Mouse (Mus musculus): ENCODE results near the gene Sgms1. TPM values are rescaled to one million over a fixed set of nuclear protein-coding genes. Genes with fewer than 3 reads are reported as not detected.
"Not testable (repeated sequence)": the region's sequence is repeated elsewhere in the genome, so short reads cannot be mapped to it uniquely, and the experiment has no call there.

The Sgms1 gene
- polyA plus RNA-seq, 1 experiment: 40.7 TPM

- no peak for TF ChIP-seq POLR2A (IDR thresholded peaks at IDR 0.05; ENCODE audit: low read depth, low read length)
- TF ChIP-seq CTCF (conservative IDR thresholded peaks at IDR 0.05; ENCODE audit: insufficient read depth, insufficient read length, low read depth, low read length): no peak
- DNase-seq: no peak
- Histone ChIP-seq H3K27ac (ENCODE audit: insufficient read depth, low read depth, low read length) (no peak overlapping the region), H3K4me3 (ENCODE audit: insufficient read depth, low read depth, low read length) (no peak overlapping the region), H3K27me3 (replicated peaks; ENCODE audit: control insufficient read depth, insufficient read depth, low read length) (no peaks in the 10 kb centered on the region), H3K4me1 (ENCODE audit: control insufficient read depth, insufficient read depth, low read length) (no peaks in the 10 kb centered on the region), H3K36me3 (ENCODE audit: control insufficient read depth, insufficient read depth, low read length) (0 out of 2 replicates have a peak, but pooled peaks cover 3% of the 10 kb centered on the region)
- 90% methylated on average over 6 of the region's 6 CpGs for WGBS
These were observed 247.1 kb downstream of the Sgms1 start for GRCm38 (mm10) chr19:32142383-32142782.

- no peak for DNase-seq
- Histone ChIP-seq H3K27ac (ENCODE audit: insufficient read depth, low read depth, low read length) (no peak overlapping the region), H3K36me3 (ENCODE audit: control insufficient read depth, insufficient read depth, low read length) (0 out of 2 replicates have a peak, but pooled peaks cover 3% of the 10 kb centered on the region), H3K4me1 (ENCODE audit: control insufficient read depth, insufficient read depth, low read length) (no peaks in the 10 kb centered on the region), H3K27me3 (replicated peaks; ENCODE audit: control insufficient read depth, insufficient read depth, low read length) (no peaks in the 10 kb centered on the region), H3K4me3 (ENCODE audit: insufficient read depth, low read depth, low read length) (no peak overlapping the region)
- no peak for TF ChIP-seq CTCF (conservative IDR thresholded peaks at IDR 0.05; ENCODE audit: insufficient read depth, insufficient read length, low read depth, low read length)
- no peak for TF ChIP-seq POLR2A (IDR thresholded peaks at IDR 0.05; ENCODE audit: low read depth, low read length)
- WGBS: 78% methylated on average over 14 of the region's 14 CpGs
These were observed 251.0 kb downstream of the Sgms1 start for GRCm38 (mm10) chr19:32138361-32139088.

GRCm38 (mm10) chr19:32137904-32138303 is 251.6 kb downstream of the Sgms1 start:
- no peak for DNase-seq
- Histone ChIP-seq H3K27me3 (replicated peaks; ENCODE audit: control insufficient read depth, insufficient read depth, low read length) (no peaks in the 10 kb centered on the region), H3K4me3 (ENCODE audit: insufficient read depth, low read depth, low read length) (no peak overlapping the region), H3K27ac (ENCODE audit: insufficient read depth, low read depth, low read length) (no peak overlapping the region), H3K4me1 (ENCODE audit: control insufficient read depth, insufficient read depth, low read length) (no peaks in the 10 kb centered on the region), H3K36me3 (ENCODE audit: control insufficient read depth, insufficient read depth, low read length) (0 out of 2 replicates have a peak, but pooled peaks cover 3% of the 10 kb centered on the region)
- no peak for TF ChIP-seq POLR2A (IDR thresholded peaks at IDR 0.05; ENCODE audit: low read depth, low read length)
- no peak for TF ChIP-seq CTCF (conservative IDR thresholded peaks at IDR 0.05; ENCODE audit: insufficient read depth, insufficient read length, low read depth, low read length)
- 83% methylated on average over 5 of the region's 5 CpGs for WGBS

- TF ChIP-seq POLR2A (IDR thresholded peaks at IDR 0.05; ENCODE audit: low read depth, low read length): no peak
- TF ChIP-seq CTCF (conservative IDR thresholded peaks at IDR 0.05; ENCODE audit: insufficient read depth, insufficient read length, low read depth, low read length): no peak
- H3K4me3 ChIP-seq (ENCODE audit: insufficient read depth, low read depth, low read length): no peak overlapping the region
- WGBS: 59% methylated on average over 4 of the region's 4 CpGs
- peak; percentile 41 for DNase-seq
- 0 out of 2 replicates have a peak, but pooled peaks cover 3% of the 10 kb centered on the region for H3K36me3 ChIP-seq (ENCODE audit: control insufficient read depth, insufficient read depth, low read length)
- no peaks in the 10 kb centered on the region for H3K27me3 ChIP-seq (replicated peaks; ENCODE audit: control insufficient read depth, insufficient read depth, low read length)
- no peaks in the 10 kb centered on the region for H3K4me1 ChIP-seq (ENCODE audit: control insufficient read depth, insufficient read depth, low read length)
- no peak overlapping the region for H3K27ac ChIP-seq (ENCODE audit: insufficient read depth, low read depth, low read length)
These were observed 252.5 kb downstream of the Sgms1 start for GRCm38 (mm10) chr19:32136888-32137625.

- not testable (repeated sequence) for H3K4me1 ChIP-seq (ENCODE audit: control insufficient read depth, insufficient read depth, low read length); H3K36me3 ChIP-seq (ENCODE audit: control insufficient read depth, insufficient read depth, low read length); H3K27me3 ChIP-seq (replicated peaks; ENCODE audit: control insufficient read depth, insufficient read depth, low read length); H3K4me3 ChIP-seq (ENCODE audit: insufficient read depth, low read depth, low read length); DNase-seq; H3K27ac ChIP-seq (ENCODE audit: insufficient read depth, low read depth, low read length)
- WGBS: 82% methylated on average over 17 of the region's 17 CpGs
These were observed 257.6 kb downstream of the Sgms1 start for GRCm38 (mm10) chr19:32131707-32132488.

- Histone ChIP-seq H3K27ac (ENCODE audit: insufficient read depth, low read depth, low read length) (no peak overlapping the region), H3K36me3 (ENCODE audit: control insufficient read depth, insufficient read depth, low read length) (peaks cover 1% of the 10 kb centered on the region; the same call in 1 of the 2 replicates), H3K4me3 (ENCODE audit: insufficient read depth, low read depth, low read length) (no peak overlapping the region), H3K27me3 (replicated peaks; ENCODE audit: control insufficient read depth, insufficient read depth, low read length) (no peaks in the 10 kb centered on the region), H3K4me1 (ENCODE audit: control insufficient read depth, insufficient read depth, low read length) (no peaks in the 10 kb centered on the region)
- 91% methylated on average over 8 of the region's 8 CpGs for WGBS
- no peak for DNase-seq
- TF ChIP-seq POLR2A (IDR thresholded peaks at IDR 0.05; ENCODE audit: low read depth, low read length) (no peak), CTCF (conservative IDR thresholded peaks at IDR 0.05; ENCODE audit: insufficient read depth, insufficient read length, low read depth, low read length) (no peak)
These were observed 260.2 kb downstream of the Sgms1 start for GRCm38 (mm10) chr19:32129281-32129680.
